Mouse (Mus musculus): ENCODE data around the gene Ccdc141. TPM values are rescaled to one million over a fixed set of nuclear protein-coding genes. Genes with fewer than 3 reads are reported as not detected.
"Not testable (repeated sequence)": the region's sequence is repeated elsewhere in the genome, so short reads cannot be mapped to it uniquely, and the experiment has no call there.

Ccdc141 gene
- polyA plus RNA-seq, 1 experiment from 2014 or later, result 14.9 TPM

GRCm38 (mm10) chr2:77042912-77043311 is 127.5 kb downstream of the Ccdc141 start:
- Histone ChIP-seq H3K9me3 (no peaks in the 10 kb centered on the region), H3K4me1 (no peaks in the 10 kb centered on the region), H3K36me3 (no peaks in the 10 kb centered on the region), H3K9ac (no peak overlapping the region), H3K4me3 (no peak overlapping the region), H3K27ac (no peak overlapping the region), H3K27me3 (no peaks in the 10 kb centered on the region), H3K4me2 (replicated peaks) (no peak overlapping the region)
- 69% methylated on average over 3 of the region's 3 CpGs for WGBS
- no peak for ATAC-seq (ENCODE audit: insufficient number of reproducible peaks, insufficient read depth, low FRiP score, low TSS enrichment)

- WGBS, result 83% methylated on average over 3 of the region's 3 CpGs
- H3K27ac ChIP-seq, result no peak overlapping the region
- H3K4me1 ChIP-seq, result no peaks in the 10 kb centered on the region
- no peak overlapping the region for H3K9ac ChIP-seq
- no peak overlapping the region for H3K4me3 ChIP-seq
- no peak for ATAC-seq (ENCODE audit: insufficient number of reproducible peaks, insufficient read depth, low FRiP score, low TSS enrichment)
- no peak overlapping the region for H3K4me2 ChIP-seq (replicated peaks)
- no peaks in the 10 kb centered on the region for H3K9me3 ChIP-seq
- no peaks in the 10 kb centered on the region for H3K36me3 ChIP-seq
- H3K27me3 ChIP-seq, result no peaks in the 10 kb centered on the region
Measured at GRCm38 (mm10) chr2:77039683-77040082, 130.8 kb downstream of the Ccdc141 start.

- no peak overlapping the region for H3K27ac ChIP-seq
- no peak overlapping the region for H3K4me3 ChIP-seq
- no peaks in the 10 kb centered on the region for H3K27me3 ChIP-seq
- H3K4me1 ChIP-seq, result no peaks in the 10 kb centered on the region
- WGBS, result 85% methylated on average over 4 of the region's 4 CpGs
- H3K9me3 ChIP-seq, result no peaks in the 10 kb centered on the region
- no peak for ATAC-seq (ENCODE audit: insufficient number of reproducible peaks, insufficient read depth, low FRiP score, low TSS enrichment)
- H3K36me3 ChIP-seq, result no peaks in the 10 kb centered on the region
- no peak overlapping the region for H3K4me2 ChIP-seq (replicated peaks)
- no peak overlapping the region for H3K9ac ChIP-seq
Measured at GRCm38 (mm10) chr2:77039281-77039680, 131.2 kb downstream of the Ccdc141 start.

- Histone ChIP-seq H3K4me2 (replicated peaks) (no peak overlapping the region), H3K9ac (no peak overlapping the region), H3K9me3 (no peaks in the 10 kb centered on the region), H3K27me3 (no peaks in the 10 kb centered on the region), H3K27ac (no peak overlapping the region), H3K36me3 (no peaks in the 10 kb centered on the region), H3K4me1 (no peaks in the 10 kb centered on the region), H3K4me3 (no peak overlapping the region)
- 80% methylated on average over 10 of the region's 10 CpGs for WGBS
- no peak for ATAC-seq (ENCODE audit: insufficient number of reproducible peaks, insufficient read depth, low FRiP score, low TSS enrichment)
Measured at GRCm38 (mm10) chr2:77037211-77037610, 133.2 kb downstream of the Ccdc141 start.

GRCm38 (mm10) chr2:77034112-77034511 is 136.3 kb downstream of the Ccdc141 start:
- WGBS, result 84% methylated on average over 4 of the region's 4 CpGs
- H3K36me3 ChIP-seq, result no peaks in the 10 kb centered on the region
- no peaks in the 10 kb centered on the region for H3K4me1 ChIP-seq
- H3K9ac ChIP-seq, result no peak overlapping the region
- H3K9me3 ChIP-seq, result no peaks in the 10 kb centered on the region
- H3K4me2 ChIP-seq (replicated peaks), result no peak overlapping the region
- no peak for ATAC-seq (ENCODE audit: insufficient number of reproducible peaks, insufficient read depth, low FRiP score, low TSS enrichment)
- H3K27me3 ChIP-seq, result no peaks in the 10 kb centered on the region
- no peak overlapping the region for H3K4me3 ChIP-seq
- no peak overlapping the region for H3K27ac ChIP-seq

GRCm38 (mm10) chr2:77033322-77034060 is 136.9 kb downstream of the Ccdc141 start:
- H3K36me3 ChIP-seq, result no peaks in the 10 kb centered on the region
- no peaks in the 10 kb centered on the region for H3K4me1 ChIP-seq
- no peak overlapping the region for H3K27ac ChIP-seq
- no peak overlapping the region for H3K9ac ChIP-seq
- no peaks in the 10 kb centered on the region for H3K27me3 ChIP-seq
- 75% methylated on average over 13 of the region's 13 CpGs for WGBS
- H3K9me3 ChIP-seq, result no peaks in the 10 kb centered on the region
- no peak for ATAC-seq (ENCODE audit: insufficient number of reproducible peaks, insufficient read depth, low FRiP score, low TSS enrichment)
- no peak overlapping the region for H3K4me2 ChIP-seq (replicated peaks)
- H3K4me3 ChIP-seq, result no peak overlapping the region

- H3K9me3 ChIP-seq, result no peaks in the 10 kb centered on the region
- WGBS, result 91% methylated on average over 2 of the region's 2 CpGs
- H3K4me2 ChIP-seq (replicated peaks), result no peak overlapping the region
- no peaks in the 10 kb centered on the region for H3K4me1 ChIP-seq
- no peaks in the 10 kb centered on the region for H3K27me3 ChIP-seq
- H3K36me3 ChIP-seq, result no peaks in the 10 kb centered on the region
- ATAC-seq (ENCODE audit: insufficient number of reproducible peaks, insufficient read depth, low FRiP score, low TSS enrichment), result no peak
- no peak overlapping the region for H3K27ac ChIP-seq
- H3K4me3 ChIP-seq, result no peak overlapping the region
- no peak overlapping the region for H3K9ac ChIP-seq
Measured at GRCm38 (mm10) chr2:77020649-77021048, 149.8 kb downstream of the Ccdc141 start.

- 69% methylated on average over 4 of the region's 4 CpGs for WGBS
- Histone ChIP-seq H3K9me3 (no peaks in the 10 kb centered on the region), H3K4me2 (replicated peaks) (no peak overlapping the region), H3K27me3 (no peaks in the 10 kb centered on the region), H3K36me3 (no peaks in the 10 kb centered on the region), H3K9ac (no peak overlapping the region), H3K4me3 (no peak overlapping the region), H3K4me1 (no peaks in the 10 kb centered on the region), H3K27ac (no peak overlapping the region)
- no peak for ATAC-seq (ENCODE audit: insufficient number of reproducible peaks, insufficient read depth, low FRiP score, low TSS enrichment)
Measured at GRCm38 (mm10) chr2:77017735-77018134, 152.7 kb downstream of the Ccdc141 start.

GRCm38 (mm10) chr2:77013449-77013848 is 157.0 kb downstream of the Ccdc141 start:
- not testable (repeated sequence) for H3K36me3 ChIP-seq; ATAC-seq (ENCODE audit: insufficient number of reproducible peaks, insufficient read depth, low FRiP score, low TSS enrichment); H3K4me2 ChIP-seq (replicated peaks); H3K4me1 ChIP-seq; H3K4me3 ChIP-seq; H3K27me3 ChIP-seq; H3K27ac ChIP-seq; H3K9me3 ChIP-seq; H3K9ac ChIP-seq
- WGBS, result 92% methylated on average over 6 of the region's 6 CpGs

- H3K27ac ChIP-seq, result no peak overlapping the region
- no peaks in the 10 kb centered on the region for H3K9me3 ChIP-seq
- H3K4me1 ChIP-seq, result no peaks in the 10 kb centered on the region
- no peaks in the 10 kb centered on the region for H3K27me3 ChIP-seq
- H3K4me3 ChIP-seq, result no peak overlapping the region
- no peak overlapping the region for H3K4me2 ChIP-seq (replicated peaks)
- ATAC-seq (ENCODE audit: insufficient number of reproducible peaks, insufficient read depth, low FRiP score, low TSS enrichment), result no peak
- WGBS, result 67% methylated on average over 5 of the region's 5 CpGs
- no peak overlapping the region for H3K9ac ChIP-seq
- no peaks in the 10 kb centered on the region for H3K36me3 ChIP-seq
Measured at GRCm38 (mm10) chr2:77011981-77012380, 158.5 kb downstream of the Ccdc141 start.

- ATAC-seq (ENCODE audit: insufficient number of reproducible peaks, insufficient read depth, low FRiP score, low TSS enrichment), result no peak
- H3K9ac ChIP-seq, result no peak overlapping the region
- H3K27ac ChIP-seq, result no peak overlapping the region
- H3K27me3 ChIP-seq, result no peaks in the 10 kb centered on the region
- no peak overlapping the region for H3K4me3 ChIP-seq
- WGBS, result 84% methylated on average over 7 of the region's 7 CpGs
- no peaks in the 10 kb centered on the region for H3K36me3 ChIP-seq
- H3K4me2 ChIP-seq (replicated peaks), result no peak overlapping the region
- no peaks in the 10 kb centered on the region for H3K9me3 ChIP-seq
- H3K4me1 ChIP-seq, result no peaks in the 10 kb centered on the region
Measured at GRCm38 (mm10) chr2:77007015-77007414, 163.4 kb downstream of the Ccdc141 start.

GRCm38 (mm10) chr2:77003148-77003547 is 167.3 kb downstream of the Ccdc141 start:
- Histone ChIP-seq H3K4me2 (replicated peaks) (no peak overlapping the region), H3K9me3 (no peaks in the 10 kb centered on the region), H3K36me3 (no peaks in the 10 kb centered on the region), H3K9ac (no peak overlapping the region), H3K4me3 (no peak overlapping the region), H3K27ac (no peak overlapping the region), H3K27me3 (no peaks in the 10 kb centered on the region), H3K4me1 (no peaks in the 10 kb centered on the region)
- ATAC-seq (ENCODE audit: insufficient number of reproducible peaks, insufficient read depth, low FRiP score, low TSS enrichment), result no peak
- 66% methylated on average over 2 of the region's 2 CpGs for WGBS

Measured in embryonic facial prominence, embryonic 12.5 days (tissue).